Mouse (Mus musculus) cerebellum, adult 9-11 months (tissue): Measurements from ENCODE around the gene Myo18b.

Experiments
- DNase-seq: peaks from one replicate; pipeline ENCODE4 v3.0.0; 2022

Gene Myo18b

GRCm38 (mm10) chr5:112665661-112666060 lies 230.5 kb downstream of the Myo18b start:
- no peak for DNase-seq

- DNase-seq = no peak
These were observed 232.5 kb downstream of the Myo18b start for GRCm38 (mm10) chr5:112663701-112664100.

GRCm38 (mm10) chr5:112660924-112661431 lies 235.2 kb downstream of the Myo18b start:
- DNase-seq = no peak

- no peak for DNase-seq
These were observed 236.9 kb downstream of the Myo18b start for GRCm38 (mm10) chr5:112659295-112659694.

- DNase-seq = no peak
These were observed 239.4 kb downstream of the Myo18b start for GRCm38 (mm10) chr5:112656811-112657210.

- no peak for DNase-seq
These were observed 240.1 kb downstream of the Myo18b start for GRCm38 (mm10) chr5:112655986-112656541.

- no peak for DNase-seq
These were observed 240.6 kb downstream of the Myo18b start for GRCm38 (mm10) chr5:112655529-112655928.

- DNase-seq = peak; percentile 24
These were observed 244.1 kb downstream of the Myo18b start for GRCm38 (mm10) chr5:112652036-112652435.

GRCm38 (mm10) chr5:112649164-112649702 lies 246.9 kb downstream of the Myo18b start:
- DNase-seq = no peak

GRCm38 (mm10) chr5:112646871-112647270 lies 249.3 kb downstream of the Myo18b start:
- no peak for DNase-seq

- DNase-seq = no peak
These were observed 250.6 kb downstream of the Myo18b start for GRCm38 (mm10) chr5:112645535-112645934.

- DNase-seq = peak; percentile 49
These were observed 252.5 kb downstream of the Myo18b start for GRCm38 (mm10) chr5:112643533-112644272.

- peak; percentile 55 for DNase-seq
These were observed 253.4 kb downstream of the Myo18b start for GRCm38 (mm10) chr5:112642731-112643130.

- DNase-seq = no peak
These were observed 254.4 kb downstream of the Myo18b start for GRCm38 (mm10) chr5:112641770-112642169.

GRCm38 (mm10) chr5:112641131-112641530 lies 255.0 kb downstream of the Myo18b start:
- no peak for DNase-seq

- no peak for DNase-seq
These were observed 255.5 kb downstream of the Myo18b start for GRCm38 (mm10) chr5:112640651-112641050.
